Mouse (Mus musculus): Measurements from ENCODE around the gene A430005L14Rik.

DNA sequence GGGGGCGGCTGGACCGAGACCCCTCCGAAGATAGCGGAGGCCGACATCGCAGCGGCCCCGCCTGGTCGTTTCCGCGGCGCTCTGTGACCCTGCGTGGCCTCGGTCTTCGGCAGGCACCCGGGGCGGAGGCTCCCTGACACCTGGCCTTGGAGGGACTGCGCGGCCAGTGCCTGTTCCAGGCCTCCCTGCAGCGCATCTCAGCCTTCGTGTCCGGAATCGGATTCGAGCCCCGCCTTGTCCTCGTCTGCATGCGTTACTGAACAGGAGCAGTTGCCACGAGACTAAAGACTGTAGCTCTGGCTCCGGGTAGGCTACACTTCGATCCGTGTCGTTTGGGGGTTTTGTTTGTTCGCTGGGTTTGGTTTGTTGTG, 18.2 kb downstream of the A430005L14Rik start:
- TF ChIP-seq POLR2A (IDR thresholded peaks at IDR 0.05; ENCODE audit: borderline replicate concordance, low read depth, low read length) (no peak), CTCF (IDR thresholded peaks at IDR 0.05; ENCODE audit: low read depth, low read length) (no peak)
